Mouse (Mus musculus) yolk sac, embryonic 10.5 days (tissue): ENCODE results near the gene Atg10.
A peak's percentile ranks its signal among the peaks of the same experiment; 100 is the strongest.

ENCODE experiments used
- DNase-seq: peaks from one replicate; pipeline ENCODE4 v3.0.0-alpha.2; 2017; ENCODE audit warnings: low spot score

Gene Atg10

GRCm38 (mm10) chr13:91023447-91023846 lies 200.3 kb downstream of the Atg10 start:
- DNase-seq = no peak

DNA sequence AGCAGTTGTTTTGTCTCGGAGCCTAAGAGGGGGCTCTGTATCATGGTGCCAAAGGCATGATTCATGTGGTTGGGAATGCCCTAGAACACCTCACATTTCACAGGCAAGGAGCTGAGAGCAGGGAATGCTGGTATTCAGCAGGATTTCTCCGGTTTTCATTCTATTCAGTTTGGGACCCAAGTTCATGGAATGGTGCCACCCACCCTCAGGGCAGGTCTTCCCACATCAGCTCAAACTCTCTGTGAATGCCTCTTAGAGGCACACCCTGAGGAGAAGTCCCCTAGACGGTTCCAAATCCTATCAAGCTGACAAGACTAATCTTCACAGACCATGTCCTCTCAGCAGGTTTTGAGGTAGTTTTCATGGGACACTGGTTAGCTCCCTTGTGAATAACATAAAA lies 211.9 kb downstream of the Atg10 start:
- DNase-seq = no peak

DNA sequence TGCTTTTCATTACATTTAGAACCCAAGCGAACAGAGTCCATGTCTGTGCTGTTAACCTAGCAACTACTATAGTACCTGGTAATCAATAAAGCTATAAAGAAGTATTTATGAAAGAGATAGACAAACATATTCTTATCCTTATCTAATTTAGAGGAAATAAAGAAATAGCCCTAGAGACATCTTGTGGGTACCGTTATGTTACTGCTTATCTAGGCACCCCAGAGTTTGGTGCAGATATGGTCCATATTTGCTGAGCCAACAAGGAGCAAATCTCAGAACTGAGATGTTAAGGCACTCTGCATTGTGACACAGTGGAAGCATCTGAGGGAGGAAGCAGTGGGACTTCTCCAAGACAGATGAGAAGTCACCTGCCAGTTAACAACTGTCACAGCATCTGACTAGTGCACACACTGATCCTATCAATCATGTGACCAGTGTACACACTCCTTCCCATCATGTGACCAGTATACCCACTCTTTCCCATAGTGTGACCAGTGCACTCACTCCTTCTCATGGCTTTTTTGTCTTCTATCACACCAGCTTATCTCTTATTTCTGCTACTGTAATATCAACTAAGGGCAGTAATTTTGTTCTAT lies 228.6 kb downstream of the Atg10 start:
- no peak for DNase-seq

- DNase-seq = peak; percentile 1
These were observed 230.2 kb downstream of the Atg10 start for GRCm38 (mm10) chr13:90993602-90994001.

GRCm38 (mm10) chr13:90992948-90993347 lies 230.8 kb downstream of the Atg10 start:
- no peak for DNase-seq

GRCm38 (mm10) chr13:90988226-90988625 lies 235.5 kb downstream of the Atg10 start:
- no peak for DNase-seq

DNA sequence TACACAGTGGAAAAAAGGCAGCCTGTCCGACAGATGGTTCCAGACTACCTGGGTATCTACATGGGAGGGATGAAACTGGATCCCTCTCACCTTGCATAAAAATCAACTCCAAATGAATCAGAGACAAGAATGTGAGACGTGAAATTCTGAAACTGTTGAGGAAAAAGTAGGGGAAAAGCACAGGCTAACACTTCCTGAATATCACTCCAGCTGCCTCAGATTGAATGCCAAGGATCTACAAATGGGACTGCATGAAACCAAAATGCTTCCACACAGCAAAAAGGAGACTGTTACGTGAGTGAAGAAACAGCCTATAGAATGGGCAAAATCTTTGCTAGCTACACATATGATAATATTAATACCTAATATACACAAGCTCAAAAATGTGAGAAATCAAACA lies 238.4 kb downstream of the Atg10 start:
- no peak for DNase-seq

DNA sequence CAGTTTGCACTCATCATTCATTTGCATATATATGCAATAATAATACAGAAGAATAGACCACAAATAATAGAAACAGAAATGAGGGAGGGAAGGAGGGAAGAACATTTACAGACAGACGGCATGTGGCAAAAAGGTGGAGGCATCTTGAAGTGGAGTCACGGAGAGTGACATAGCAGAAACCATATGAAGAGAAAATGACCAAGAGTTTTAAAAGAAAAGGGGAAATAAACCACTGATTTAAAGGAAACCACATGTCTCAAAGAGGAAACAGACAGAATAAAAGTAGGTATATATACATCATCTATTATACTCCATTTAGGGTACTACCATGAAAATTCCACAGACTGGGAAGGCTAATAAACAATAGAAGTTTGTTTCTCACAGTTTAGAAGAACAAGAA lies 239.7 kb downstream of the Atg10 start:
- DNase-seq = no peak

DNA sequence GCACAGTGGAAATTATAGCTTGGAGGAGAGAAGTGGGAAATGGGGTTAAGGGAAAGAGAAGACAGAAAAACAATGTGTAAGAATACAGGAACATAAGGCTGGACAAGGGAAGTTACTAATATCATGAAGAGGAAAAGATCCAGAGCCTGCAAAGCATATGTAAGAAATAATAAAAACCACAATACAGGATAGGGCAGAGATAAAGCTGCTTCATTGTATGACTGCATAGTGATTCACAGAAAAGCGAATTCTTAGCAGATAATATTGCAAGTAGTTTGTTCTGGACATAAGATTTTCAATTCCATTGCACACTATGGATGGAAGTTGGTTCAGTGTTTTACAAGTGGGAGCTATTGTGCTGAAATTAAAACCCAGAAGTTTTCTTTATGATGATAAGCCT lies 242.0 kb downstream of the Atg10 start:
- DNase-seq = no peak

DNA sequence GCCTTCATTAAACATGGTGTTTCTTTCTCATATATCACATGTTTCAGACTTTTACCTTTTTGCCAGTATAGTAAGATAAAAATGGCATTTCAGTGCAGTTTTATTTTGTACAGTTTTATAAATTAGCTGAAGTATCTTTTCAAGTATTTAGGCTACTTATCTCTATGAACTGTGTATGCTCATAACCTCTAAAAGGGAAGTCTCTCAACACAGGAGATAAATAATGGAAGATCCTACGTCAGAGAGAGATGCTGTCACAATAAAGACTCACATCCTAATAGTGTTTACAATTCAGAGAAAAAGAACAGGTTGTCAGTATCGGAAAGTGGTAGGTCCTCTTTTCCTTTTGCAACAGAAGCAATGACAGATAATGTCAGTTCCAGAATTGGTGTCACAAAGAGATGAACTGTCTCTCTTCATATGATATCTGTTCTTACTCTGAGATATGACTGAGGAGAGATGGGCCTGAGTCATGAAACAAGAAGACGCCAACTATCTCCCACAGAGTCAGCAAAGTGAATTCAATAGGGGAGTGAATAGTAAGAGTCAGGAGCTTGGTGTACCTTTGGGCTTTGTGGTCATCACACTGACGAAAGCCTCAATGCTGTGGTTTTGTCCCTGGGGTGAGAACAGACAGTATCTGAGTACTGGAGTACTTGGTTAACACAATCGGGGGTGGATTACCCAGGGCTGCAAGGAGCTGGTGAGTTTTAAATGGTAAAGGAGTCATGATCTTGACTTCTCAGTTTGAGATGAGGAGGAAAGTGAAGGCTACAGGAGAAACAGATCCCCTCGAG lies 242.7 kb downstream of the Atg10 start:
- no peak for DNase-seq

DNA sequence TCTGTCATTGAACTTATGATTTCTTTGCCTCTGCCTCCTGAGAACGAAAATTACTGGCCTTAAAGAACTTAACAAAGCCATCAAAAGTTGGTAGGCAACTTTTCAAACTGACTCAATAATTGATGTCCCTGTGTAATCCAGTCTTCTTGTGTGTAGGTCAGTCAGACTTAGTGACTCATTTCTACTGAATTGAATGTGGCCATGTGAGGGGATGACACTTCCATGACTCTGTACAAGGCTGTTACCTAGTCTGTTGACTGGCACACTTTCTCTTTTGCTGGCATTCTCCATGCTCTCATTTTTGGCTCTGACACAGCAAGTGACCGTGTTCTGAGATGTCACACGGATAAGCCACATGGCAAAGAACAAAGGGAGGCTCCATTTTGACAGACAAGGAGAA lies 246.7 kb downstream of the Atg10 start:
- DNase-seq = no peak

- no peak for DNase-seq
These were observed 250.4 kb downstream of the Atg10 start for GRCm38 (mm10) chr13:90973409-90973808.

GRCm38 (mm10) chr13:90970259-90971017 lies 253.3 kb downstream of the Atg10 start:
- no peak for DNase-seq

DNA sequence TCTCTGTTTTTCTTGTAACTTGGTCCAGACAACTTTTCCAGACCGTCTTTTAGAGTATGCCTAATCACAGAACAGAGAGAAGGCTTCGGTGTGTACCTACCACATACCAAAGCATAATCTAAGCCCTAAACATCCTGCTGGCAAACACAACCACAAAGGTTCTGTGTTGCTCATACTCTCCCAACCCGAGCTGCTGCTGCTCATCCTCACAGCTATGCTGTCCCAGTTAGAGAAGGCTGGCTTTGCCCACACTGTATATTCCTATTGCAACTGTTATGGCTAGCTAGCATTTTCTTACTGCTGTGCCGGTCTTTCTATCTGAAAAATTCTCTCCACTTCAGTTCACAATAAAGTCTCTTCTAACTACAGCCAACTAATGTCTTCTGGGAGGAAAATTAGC lies 254.8 kb downstream of the Atg10 start:
- no peak for DNase-seq

DNA sequence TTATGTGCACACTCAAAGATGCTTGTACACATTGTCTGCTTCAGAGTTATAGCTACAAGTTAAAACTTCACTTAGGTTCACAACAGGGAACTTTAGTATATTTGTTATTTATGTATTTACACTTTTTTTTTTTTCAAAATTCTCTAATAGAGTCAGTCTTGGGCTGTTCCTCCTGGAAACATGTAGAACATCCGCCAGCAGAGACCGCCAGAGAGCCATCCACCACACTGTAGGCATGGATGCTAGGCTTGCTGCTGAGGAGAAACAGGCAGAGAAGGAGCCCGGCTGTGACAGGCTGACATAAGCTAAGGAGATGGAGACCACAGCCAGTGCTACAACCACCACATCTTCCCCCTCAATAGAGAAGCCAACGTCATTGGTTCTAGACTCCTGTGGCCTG lies 256.3 kb downstream of the Atg10 start:
- DNase-seq = peak; percentile 52

- no peak for DNase-seq
These were observed 257.8 kb downstream of the Atg10 start for GRCm38 (mm10) chr13:90965996-90966395.

GRCm38 (mm10) chr13:90964511-90964910 lies 259.3 kb downstream of the Atg10 start:
- no peak for DNase-seq

- peak; percentile 44 for DNase-seq
These were observed 260.7 kb downstream of the Atg10 start for GRCm38 (mm10) chr13:90962836-90963760.

DNA sequence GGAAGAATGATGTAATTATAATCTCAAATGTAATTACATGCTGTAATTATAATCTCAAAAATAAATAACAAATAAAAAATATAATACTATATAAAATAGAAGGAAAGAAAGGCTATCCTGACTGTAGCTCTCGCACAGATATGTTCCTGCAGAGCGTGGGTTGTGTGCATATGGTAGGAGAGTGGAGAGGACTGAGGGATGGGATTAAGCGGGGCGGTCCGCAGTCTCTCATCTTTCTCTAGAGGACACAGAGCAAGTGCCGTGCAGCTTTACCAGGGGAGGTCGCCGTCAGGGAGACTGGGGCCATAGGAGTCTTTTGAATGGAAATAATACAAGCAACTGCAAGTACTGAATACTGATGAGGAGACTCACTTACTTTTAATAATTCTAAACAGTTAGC lies 263.2 kb downstream of the Atg10 start:
- DNase-seq = no peak

- no peak for DNase-seq
These were observed 264.9 kb downstream of the Atg10 start for GRCm38 (mm10) chr13:90958894-90959293.

GRCm38 (mm10) chr13:90939600-90939999 lies 284.2 kb downstream of the Atg10 start:
- DNase-seq = no peak

GRCm38 (mm10) chr13:90939192-90939591 lies 284.6 kb downstream of the Atg10 start:
- DNase-seq = no peak
